Mouse (Mus musculus) liver, embryonic 14.5 days (tissue): ENCODE data around the gene Calm1. TPM values are rescaled to one million over a fixed set of nuclear protein-coding genes. Genes with fewer than 3 reads are reported as not detected.
A peak's percentile ranks its signal among the peaks of the same experiment; 100 is the strongest.

ENCODE experiments used
- ATAC-seq: fragments of 200-750 bp; cut with Nextera tagmentation; 2 replicates; pipeline ENCODE4 v1.8.0; 2017; ENCODE audit warnings: moderate number of reproducible peaks, mild to moderate bottlenecking, moderate library complexity; ENCODE audit not compliant: insufficient read depth
- DNase-seq, 3 experiments: peaks; one replicate each; pipeline ENCODE4 v3.0.0-alpha.2; 2012 to 2013; ENCODE audit warnings: low read depth in 3 of 3, low spot score in 3 of 3
- H3K27ac ChIP-seq: fragments of 300-500 bp; sonication (generic); 2 replicates; pipeline ENCODE4 v1.5.1; 2014; ENCODE audit warnings: moderate library complexity, mild to moderate bottlenecking, control low read depth, inconsistent platforms
- H3K27me3 ChIP-seq: fragments of 300-500 bp; sonication (generic); 2 replicates; pipeline ENCODE4 v1.6.1; 2014; ENCODE audit warnings: mild to moderate bottlenecking, low read length, moderate library complexity; ENCODE audit not compliant: control insufficient read depth, insufficient read depth
- H3K36me3 ChIP-seq: fragments of 300-500 bp; sonication (generic); replicated peaks from 2 replicates; pipeline ENCODE4 v1.6.1; 2014; ENCODE audit warnings: low read depth; ENCODE audit not compliant: control insufficient read depth, insufficient read depth
- H3K4me1 ChIP-seq, 2 experiments: fragments of 200-500 bp in 1 of 2; fragments of 300-500 bp in 1 of 2; sonication (generic) in 1 of 2; replicated peaks; 2 replicates each; pipeline ENCODE4 v1.6.1; 2012 to 2014; ENCODE audit warnings: antibody characterized with exemption in 1 of 2, inconsistent platforms in 1 of 2, low read length in 1 of 2; ENCODE audit not compliant: control insufficient read depth in 2 of 2, insufficient read depth in 2 of 2
- H3K4me2 ChIP-seq: fragments of 300-500 bp; sonication (generic); 2 replicates; pipeline ENCODE4 v1.6.1; 2014; ENCODE audit warnings: low read depth, mild to moderate bottlenecking, control low read depth, moderate library complexity
- H3K4me3 ChIP-seq, 2 experiments: fragments of 200-500 bp in 1 of 2; fragments of 300-500 bp in 1 of 2; sonication (generic) in 1 of 2; 2 replicates each; pipeline ENCODE4 v1.5.1; 2012 to 2014; ENCODE audit warnings: low read depth in 2 of 2, low read length in 2 of 2, mild to moderate bottlenecking in 2 of 2, control low read depth in 1 of 2, inconsistent platforms in 1 of 2, moderate library complexity in 1 of 2; ENCODE audit not compliant: insufficient read depth in 1 of 2
- H3K9ac ChIP-seq: fragments of 300-500 bp; sonication (generic); replicated peaks from 2 replicates; pipeline ENCODE4 v1.6.1; 2014; ENCODE audit warnings: mild to moderate bottlenecking, control low read depth, moderate library complexity
- H3K9me3 ChIP-seq: fragments of 300-500 bp; sonication (generic); 2 replicates; pipeline ENCODE4 v1.6.1; 2016; ENCODE audit warnings: low read length, mixed read lengths; ENCODE audit not compliant: control insufficient read depth
- CTCF ChIP-seq: IDR thresholded peaks from 2 replicates; pipeline ENCODE4 v1.5.1; 2016; ENCODE audit warnings: antibody characterized with exemption, low read depth, control low read depth
- EP300 ChIP-seq: IDR thresholded peaks from 2 replicates; pipeline ENCODE4 v1.6.1; 2016; ENCODE audit warnings: antibody characterized with exemption, low read depth
- WGBS: fragments of 180-500 bp; shearing (Covaris S2); extraction: QIAGEN DNeasy Blood & Tissue Kit; methylation state at CpG from one replicate; pipeline ENCODE4 v1.1.7; 2014; ENCODE audit not compliant: insufficient replicate concordance; 5-methylcytosine and 5-hydroxymethylcytosine counted together
- polyA plus RNA-seq, 2 experiments: library from polyadenylated mRNA; depleted of rRNA in 1 of 2; stranded (reverse) in 1 of 2; unstranded in 1 of 2; fragments of >200 nt; fragmentation: Nextera tagmentation in 1 of 2; extraction: Ambion mirVana in 1 of 2; gene quantifications; 2 replicates each; pipeline versions ENCODE4 v1.2.1 to v1.2.3; 2012 to 2014

Calm1 gene
- polyA plus RNA-seq, 2 experiments = 115 to 571 TPM

DNA sequence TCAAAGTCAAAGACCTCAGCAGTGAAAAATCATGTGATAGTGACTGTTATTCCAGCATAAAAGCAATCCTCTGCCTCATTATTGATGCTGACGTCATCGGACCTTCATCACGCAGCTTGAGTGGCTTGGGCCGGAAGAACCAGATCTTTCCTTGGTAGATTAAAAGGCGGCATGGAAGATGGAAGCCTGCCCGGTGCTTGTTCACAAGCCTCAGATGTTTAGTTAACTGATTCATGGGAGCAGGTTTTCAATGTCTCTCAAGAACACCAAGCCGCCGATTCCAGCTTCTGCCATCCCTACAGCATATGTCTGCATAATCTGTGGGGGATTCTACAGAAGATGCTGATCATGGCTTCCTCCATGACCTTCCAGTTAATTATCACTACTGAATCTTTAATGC is 32.3 kb upstream of the Calm1 start:
- no peak for DNase-seq
- no peak for ATAC-seq
- 72% methylated on average over 8 of the region's 8 CpGs for WGBS
- Histone ChIP-seq H3K9me3 (no peaks in the 10 kb centered on the region), H3K36me3 (no peaks in the 10 kb centered on the region), H3K4me3 (no peak overlapping the region), H3K27ac (no peak overlapping the region), H3K9ac (no peak overlapping the region), H3K4me2 (no peak overlapping the region), H3K27me3 (no peaks in the 10 kb centered on the region), H3K4me1 (no peaks in the 10 kb centered on the region)
- no peak for TF ChIP-seq CTCF
- TF ChIP-seq EP300 = no peak

- Histone ChIP-seq H3K27me3 (no peaks in the 10 kb centered on the region), H3K27ac (no peak overlapping the region), H3K36me3 (no peaks in the 10 kb centered on the region), H3K9me3 (no peaks in the 10 kb centered on the region), H3K9ac (no peak overlapping the region), H3K4me3 (no peak overlapping the region), H3K4me1 (no peaks in the 10 kb centered on the region), H3K4me2 (no peak overlapping the region)
- DNase-seq (no peak), ATAC-seq (no peak)
- 45% methylated on average over 1 of the region's 1 CpGs for WGBS
- TF ChIP-seq CTCF (no peak), EP300 (no peak)
Measured at GRCm38 (mm10) chr12:100167502-100167901, 31.7 kb upstream of the Calm1 start.

- H3K4me1 ChIP-seq = no peaks in the 10 kb centered on the region
- ATAC-seq = peak; percentile 41; the same call in 1 of the 2 replicates
- peak overlapping the region; percentile 36 for H3K4me2 ChIP-seq
- 6% methylated on average over 27 of the region's 28 CpGs for WGBS
- H3K36me3 ChIP-seq = no peaks in the 10 kb centered on the region
- H3K27ac ChIP-seq = no peak overlapping the region
- H3K27me3 ChIP-seq = no peaks in the 10 kb centered on the region
- no peak overlapping the region for H3K9ac ChIP-seq
- no peak for DNase-seq
- no peaks in the 10 kb centered on the region for H3K9me3 ChIP-seq
- H3K4me3 ChIP-seq = peak overlapping the region in 1 of 2 experiments; percentile 32; a peak in 1 of 4 replicates
- no peak for TF ChIP-seq CTCF
- no peak for TF ChIP-seq EP300
Measured at GRCm38 (mm10) chr12:100167931-100168871, 31.0 kb upstream of the Calm1 start.

DNA sequence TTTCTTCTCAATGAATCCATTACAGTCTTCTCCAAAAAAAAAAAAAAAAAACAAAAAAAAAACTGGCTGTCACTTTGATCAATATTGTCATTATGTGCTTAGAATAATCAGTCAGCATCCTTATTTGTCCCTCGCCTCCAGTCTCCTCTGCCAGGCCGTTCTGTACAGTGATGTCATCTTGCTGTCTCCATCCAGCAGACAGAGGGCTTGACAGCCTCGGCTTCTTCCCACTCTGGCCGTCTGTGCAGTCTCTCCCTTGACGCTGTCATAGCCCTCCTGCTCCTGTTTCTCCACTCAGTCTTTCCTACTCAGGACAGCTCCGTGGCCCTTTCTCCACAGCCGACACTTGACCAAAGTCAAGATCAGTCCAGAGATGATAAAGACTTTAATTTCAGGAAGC is 26.8 kb upstream of the Calm1 start:
- Histone ChIP-seq H3K4me2 (no peak overlapping the region), H3K36me3 (no peaks in the 10 kb centered on the region), H3K4me3 (no peak overlapping the region), H3K4me1 (no peaks in the 10 kb centered on the region), H3K27me3 (no peaks in the 10 kb centered on the region), H3K27ac (no peak overlapping the region), H3K9me3 (no peaks in the 10 kb centered on the region), H3K9ac (no peak overlapping the region)
- 54% methylated on average over 7 of the region's 7 CpGs for WGBS
- DNase-seq = no peak
- TF ChIP-seq EP300 (no peak), CTCF (no peak)
- no peak for ATAC-seq

DNA sequence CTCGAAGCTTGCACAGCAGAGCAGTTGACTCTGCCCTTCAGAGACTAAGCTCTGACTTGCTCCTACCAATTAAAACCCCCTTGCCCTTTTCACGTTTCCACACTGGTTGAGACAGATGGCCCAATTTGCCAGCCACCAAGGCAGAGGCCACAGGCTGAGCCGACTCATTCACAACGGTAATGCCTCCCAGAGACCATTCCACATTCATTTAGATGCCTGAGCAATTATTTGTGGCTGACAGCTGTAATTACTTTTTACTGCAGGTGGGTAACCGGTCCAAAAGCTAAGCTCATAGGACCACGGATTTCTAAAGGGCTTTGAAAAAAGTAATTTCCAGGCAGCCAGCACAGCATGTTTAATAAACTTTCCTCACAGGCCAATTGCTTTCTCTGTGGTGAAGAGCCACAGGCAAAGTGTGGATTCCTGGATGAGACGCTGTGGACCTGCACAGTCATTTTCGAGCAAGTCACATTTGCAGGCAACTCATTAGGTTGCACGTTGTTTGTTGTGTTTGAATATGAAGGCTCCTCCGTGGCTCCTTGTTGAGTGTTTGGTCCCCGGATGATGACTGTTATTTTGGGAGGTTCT is 22.7 kb upstream of the Calm1 start:
- 62% methylated on average over 11 of the region's 11 CpGs for WGBS
- no peaks in the 10 kb centered on the region for H3K36me3 ChIP-seq

More for the DNA sequence above, 22.7 kb upstream of the Calm1 start:
- no peak overlapping the region for H3K27ac ChIP-seq
- ATAC-seq (no peak), DNase-seq (no peak)
- no peaks in the 10 kb centered on the region for H3K27me3 ChIP-seq
- no peak for TF ChIP-seq CTCF
- no peak for TF ChIP-seq EP300
- H3K4me2 ChIP-seq = no peak overlapping the region
- H3K9me3 ChIP-seq = no peaks in the 10 kb centered on the region
- no peaks in the 10 kb centered on the region for H3K4me1 ChIP-seq
- H3K4me3 ChIP-seq = no peak overlapping the region
- no peak overlapping the region for H3K9ac ChIP-seq
